Mouse (Mus musculus): ENCODE measurements around the gene Gm15013. TPM values are rescaled to one million over a fixed set of nuclear protein-coding genes. Genes with fewer than 3 reads are reported as not detected.

Gm15013 gene
- polyA plus RNA-seq, 1 experiment from 2014 or later, result not detected

DNA sequence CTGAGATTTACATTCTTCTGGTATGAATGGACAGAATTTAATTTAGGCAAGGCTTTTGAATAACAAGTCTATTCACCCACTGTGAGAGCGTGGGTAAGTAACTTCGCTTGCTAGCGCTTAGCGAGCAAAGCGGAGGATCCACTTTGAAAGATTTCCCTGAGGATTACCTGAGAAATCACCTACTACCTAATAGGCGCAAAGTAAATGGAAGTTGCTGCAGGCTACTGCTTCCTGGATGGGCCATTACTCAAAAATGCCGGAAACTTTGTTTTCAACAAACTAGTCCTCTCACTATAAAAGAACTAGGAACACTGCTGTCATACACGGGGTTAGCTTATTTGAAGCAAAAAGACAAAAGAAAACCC, 29.9 kb downstream of the Gm15013 start:
- WGBS, result 13% methylated on average over 8 of the region's 8 CpGs
- H3K9ac ChIP-seq (ENCODE audit: low read length), result peak overlapping the region; percentile 20; the same call in 1 of the 2 replicates
- no peaks in the 10 kb centered on the region for H3K9me3 ChIP-seq (ENCODE audit: control insufficient read depth, low read length)
- peak overlapping the region; percentile 52 for H3K4me2 ChIP-seq (ENCODE audit: low read length)
- peak; percentile 57 for DNase-seq (ENCODE audit: low spot score)
- peak; percentile 67 for ATAC-seq (replicated peaks; ENCODE audit: low FRiP score, low TSS enrichment, low read depth)
- H3K4me3 ChIP-seq (ENCODE audit: low read depth, low read length), result peak overlapping the region; percentile 47
- H3K4me1 ChIP-seq (replicated peaks; ENCODE audit: control insufficient read depth, insufficient read depth, low read length), result no peaks in the 10 kb centered on the region
- 0 out of 2 replicates have a peak overlapping the region, but pooled peaks have one; percentile 0 for H3K27ac ChIP-seq (ENCODE audit: low read depth)
- no peaks in the 10 kb centered on the region for H3K36me3 ChIP-seq (ENCODE audit: control insufficient read depth, insufficient read depth, low read length)
- H3K27me3 ChIP-seq (replicated peaks; ENCODE audit: control insufficient read depth, insufficient read depth, low read length), result 0 out of 2 replicates have a peak, but pooled peaks cover 2% of the 10 kb centered on the region

DNA sequence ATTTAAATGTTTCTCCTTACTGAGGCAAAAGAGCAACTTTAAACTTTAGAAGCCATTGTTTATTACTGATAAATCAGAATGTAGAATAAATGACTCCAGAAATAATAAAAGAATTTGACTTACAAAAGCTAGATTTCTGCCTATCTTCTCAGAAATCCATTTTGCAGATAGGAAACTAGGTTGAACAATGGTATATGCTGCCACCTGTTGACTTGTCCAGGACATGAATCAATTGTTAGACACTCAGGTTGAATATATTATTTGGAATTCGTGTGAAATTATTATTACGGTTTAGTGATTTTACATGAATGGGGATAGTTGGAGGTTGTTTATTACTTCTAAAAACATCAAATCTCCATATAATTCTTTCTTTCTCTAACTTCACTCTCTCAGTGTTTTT, 48.5 kb downstream of the Gm15013 start:
- Histone ChIP-seq H3K4me1 (replicated peaks; ENCODE audit: control insufficient read depth, insufficient read depth, low read length) (no peaks in the 10 kb centered on the region), H3K4me3 (ENCODE audit: low read depth, low read length) (no peak overlapping the region), H3K9ac (ENCODE audit: low read length) (no peak overlapping the region), H3K4me2 (ENCODE audit: low read length) (no peak overlapping the region), H3K27me3 (replicated peaks; ENCODE audit: control insufficient read depth, insufficient read depth, low read length) (no peaks in the 10 kb centered on the region), H3K9me3 (ENCODE audit: control insufficient read depth, low read length) (no peaks in the 10 kb centered on the region), H3K36me3 (ENCODE audit: control insufficient read depth, insufficient read depth, low read length) (no peaks in the 10 kb centered on the region), H3K27ac (ENCODE audit: low read depth) (no peak overlapping the region)
- 78% methylated on average over 2 of the region's 2 CpGs for WGBS
- DNase-seq (ENCODE audit: low spot score), result no peak
- no peak for ATAC-seq (replicated peaks; ENCODE audit: low FRiP score, low TSS enrichment, low read depth)

Other genes starting within 250 kb of the Gm15013 start
- 4.1 and 5.7 TPM in 2 replicates for gene D330045A20Rik, start 234.1 kb downstream of the Gm15013 start, polyA plus RNA-seq (2014; fragmentation: Nextera tagmentation; extraction: Ambion mirVana)
- 99.4 and 101 TPM in 2 replicates for gene Rnf128, start 151.2 kb downstream of the Gm15013 start, polyA plus RNA-seq (2014; fragmentation: Nextera tagmentation; extraction: Ambion mirVana)
- 1.5 and 1.7 TPM in 2 replicates for gene Tbc1d8b, start 29.5 kb downstream of the Gm15013 start, polyA plus RNA-seq (2014; fragmentation: Nextera tagmentation; extraction: Ambion mirVana)
- not detected in 2 replicates for gene Ripply1, start 67.9 kb upstream of the Gm15013 start, polyA plus RNA-seq (2014; fragmentation: Nextera tagmentation; extraction: Ambion mirVana)
- 5.1 and 8.7 TPM in 2 replicates for gene Cldn2, start 86.3 kb upstream of the Gm15013 start, polyA plus RNA-seq (2014; fragmentation: Nextera tagmentation; extraction: Ambion mirVana)
- 12.4 and 13.4 TPM in 2 replicates for gene Morc4, start 157.2 kb upstream of the Gm15013 start, polyA plus RNA-seq (2014; fragmentation: Nextera tagmentation; extraction: Ambion mirVana)